Mouse (Mus musculus) cerebral cortex, adult 2 months (tissue): ENCODE results near the gene Il5.

Source experiments
- WGBS: fragments of 180-500 bp; shearing (Covaris S2); methylation state at CpG from one replicate; pipeline ENCODE4 v1.1.7; 2018; 5-methylcytosine and 5-hydroxymethylcytosine counted together

Il5 gene

DNA sequence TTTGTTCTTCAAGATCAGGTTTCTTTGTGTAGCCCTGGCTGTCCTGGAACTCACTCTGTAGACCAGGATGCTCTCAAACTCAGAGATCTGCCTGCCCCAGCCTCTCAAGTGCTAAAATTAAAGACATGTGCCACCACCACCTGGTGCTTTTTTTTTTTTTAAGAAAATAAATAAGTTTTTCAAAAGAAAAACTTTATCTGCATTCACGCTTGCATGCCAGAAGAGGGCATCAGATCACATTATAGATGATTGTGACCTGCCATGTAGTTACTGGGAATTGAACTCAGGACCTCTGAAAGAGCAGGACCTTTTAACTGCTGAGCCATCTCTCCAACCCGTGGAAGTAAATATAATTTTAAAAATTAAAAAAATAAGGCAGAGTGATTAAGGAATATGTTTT is 24.7 kb downstream of the Il5 start:
- WGBS = 92% methylated on average over 2 of the region's 2 CpGs

DNA sequence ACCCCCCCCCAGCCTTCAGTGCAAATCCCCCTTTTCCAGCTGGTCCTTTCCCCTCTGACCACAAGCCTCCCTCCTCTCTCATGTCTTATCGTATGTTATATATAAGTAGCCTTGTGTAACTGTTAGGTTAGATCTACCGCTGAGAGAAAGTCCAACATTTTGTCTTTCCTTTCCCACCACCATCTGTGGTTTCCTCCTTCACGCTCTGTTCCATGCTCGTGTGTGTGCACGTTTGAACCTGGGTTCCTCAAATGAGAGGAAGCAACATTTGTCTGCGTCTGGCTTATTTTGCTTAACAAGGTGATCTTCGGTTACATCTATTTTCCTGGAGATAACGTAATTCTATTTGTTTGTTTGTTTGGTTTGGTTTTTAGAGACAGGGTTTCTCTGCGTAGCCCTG is 27.4 kb downstream of the Il5 start:
- 90% methylated on average over 9 of the region's 9 CpGs for WGBS

DNA sequence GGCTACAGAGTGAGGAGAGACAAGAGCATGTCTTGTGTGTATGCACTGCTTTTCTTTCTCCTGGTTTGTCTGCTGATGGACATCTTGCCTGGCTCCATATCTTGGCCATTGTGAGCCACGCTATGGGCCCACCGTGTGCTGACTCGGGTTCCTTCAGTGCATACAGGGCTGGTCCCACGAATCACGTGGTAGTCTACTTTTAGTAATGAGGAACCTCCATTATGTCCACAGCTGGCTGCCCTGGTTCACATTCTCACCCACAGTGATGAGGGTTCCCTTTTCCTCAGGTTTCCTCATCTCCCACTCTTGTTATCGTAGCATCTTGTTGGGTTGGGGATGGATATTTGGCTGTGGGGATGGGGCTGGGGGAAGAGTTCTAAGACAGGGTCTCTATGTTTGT is 28.0 kb downstream of the Il5 start:
- 88% methylated on average over 6 of the region's 6 CpGs for WGBS

DNA sequence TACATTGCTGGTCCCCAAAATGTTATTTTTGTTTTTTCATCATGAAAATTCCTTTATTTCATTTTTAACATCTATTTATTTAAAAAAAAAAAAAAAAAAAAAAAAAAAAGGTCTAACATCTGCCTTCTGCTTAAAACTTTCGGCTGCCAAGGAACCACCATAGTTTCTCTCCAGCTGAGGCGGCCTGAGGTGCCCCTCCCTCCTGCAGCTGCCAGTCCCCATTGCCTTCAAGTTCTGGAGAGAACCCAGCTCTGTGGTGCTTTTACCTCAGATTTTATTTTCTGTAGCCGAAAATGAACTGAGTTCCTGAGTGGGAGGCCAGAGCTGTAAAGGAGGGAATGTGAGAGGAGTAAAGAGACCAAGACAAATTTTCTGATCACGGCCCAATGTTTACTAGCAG is 28.7 kb downstream of the Il5 start:
- 42% methylated on average over 4 of the region's 4 CpGs for WGBS

DNA sequence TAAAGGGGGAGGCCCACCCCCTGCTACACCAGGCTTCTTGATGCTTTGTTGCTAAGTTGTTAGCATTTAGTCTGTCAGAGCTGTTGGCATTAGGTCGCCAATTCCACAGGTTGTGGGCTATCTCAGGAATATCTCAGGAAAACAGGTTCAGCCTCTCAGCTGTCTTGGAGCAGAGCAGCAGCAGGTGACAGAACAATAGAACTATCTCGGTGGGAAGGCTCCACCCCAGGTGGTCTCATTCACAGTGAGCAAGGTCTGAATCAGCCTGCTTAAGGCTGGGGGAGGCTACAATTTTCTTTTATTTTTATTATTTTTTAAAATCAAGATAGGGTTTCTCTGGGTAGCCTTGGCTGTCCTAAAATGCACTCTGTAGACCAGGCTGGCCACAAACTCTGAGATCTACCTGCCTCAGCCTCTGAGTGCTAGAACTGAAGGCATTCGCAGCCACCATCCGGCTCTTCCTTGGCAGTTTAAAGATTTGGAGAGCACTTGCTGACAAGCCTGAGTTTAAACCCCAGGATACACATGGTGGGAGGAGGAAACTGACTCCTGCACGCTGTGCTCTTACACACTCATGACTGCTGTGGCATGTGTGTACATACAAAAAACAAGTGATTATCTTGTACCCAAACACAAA is 29.2 kb downstream of the Il5 start:
- 56% methylated on average over 5 of the region's 5 CpGs for WGBS

DNA sequence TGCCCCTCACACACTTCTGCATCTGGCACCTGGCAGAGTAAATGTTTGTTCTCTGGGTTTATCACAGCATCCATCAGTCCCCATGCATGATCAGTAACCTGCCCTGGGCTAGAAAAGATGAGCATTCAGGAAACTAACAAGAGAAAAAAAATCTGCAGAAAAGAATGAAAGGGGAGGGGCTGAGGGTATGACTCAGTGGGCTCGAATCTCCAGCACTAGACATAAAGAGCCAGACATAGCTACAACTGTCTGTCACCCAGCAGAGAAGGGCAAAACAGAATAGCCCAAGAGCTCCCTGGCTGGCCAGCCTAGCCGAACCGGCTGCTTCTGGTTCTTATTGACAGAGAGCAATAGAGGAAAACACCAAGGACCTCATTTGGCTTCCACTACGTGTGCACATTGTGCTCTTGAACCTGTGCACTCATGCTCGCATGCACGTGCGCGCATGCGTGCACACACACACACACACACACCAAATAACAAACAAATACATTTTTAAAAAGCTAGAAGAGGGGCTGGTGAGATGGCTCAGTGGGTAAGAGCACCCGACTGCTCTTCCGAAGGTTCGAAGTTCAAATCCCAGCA is 34.5 kb downstream of the Il5 start:
- 88% methylated on average over 12 of the region's 12 CpGs for WGBS

DNA sequence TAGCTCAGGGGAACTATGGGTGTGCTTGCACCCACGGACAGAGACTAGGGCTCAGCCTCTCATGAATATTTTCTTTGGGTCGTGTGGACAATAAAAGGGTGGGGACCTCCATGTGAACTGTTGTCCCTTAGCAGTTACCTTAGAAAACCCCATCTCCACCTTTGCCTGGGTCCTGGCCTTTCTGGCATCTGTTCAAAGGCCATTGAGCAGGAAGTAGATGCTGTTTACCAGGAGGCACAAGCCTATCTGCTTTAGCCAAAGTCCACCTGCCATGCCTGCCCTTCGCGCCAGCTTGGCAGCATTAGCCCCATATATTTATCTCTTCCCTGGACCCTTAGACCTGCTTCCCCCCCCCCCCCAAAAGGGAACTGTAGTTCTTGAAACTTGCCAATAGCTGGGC is 37.0 kb downstream of the Il5 start:
- 88% methylated on average over 4 of the region's 4 CpGs for WGBS

DNA sequence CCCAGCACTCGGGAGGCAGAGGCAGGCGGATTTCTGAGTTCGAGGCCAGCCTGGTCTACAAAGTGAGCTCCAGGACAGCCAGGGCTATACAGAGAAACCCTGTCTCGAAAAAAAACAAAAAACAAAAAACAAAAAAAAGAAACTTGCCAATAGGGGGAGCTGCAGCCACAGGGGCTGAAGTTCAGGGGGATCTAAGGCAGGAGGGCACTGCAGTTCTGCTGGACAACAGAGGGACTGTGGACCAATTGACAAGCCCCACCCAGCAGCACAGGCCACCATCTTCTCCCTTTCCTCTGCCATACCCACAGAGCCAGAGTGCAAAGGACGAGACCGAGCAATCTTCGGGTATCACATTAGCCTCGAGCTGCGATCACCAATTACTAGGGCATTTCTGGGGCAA is 37.4 kb downstream of the Il5 start:
- 89% methylated on average over 9 of the region's 9 CpGs for WGBS

DNA sequence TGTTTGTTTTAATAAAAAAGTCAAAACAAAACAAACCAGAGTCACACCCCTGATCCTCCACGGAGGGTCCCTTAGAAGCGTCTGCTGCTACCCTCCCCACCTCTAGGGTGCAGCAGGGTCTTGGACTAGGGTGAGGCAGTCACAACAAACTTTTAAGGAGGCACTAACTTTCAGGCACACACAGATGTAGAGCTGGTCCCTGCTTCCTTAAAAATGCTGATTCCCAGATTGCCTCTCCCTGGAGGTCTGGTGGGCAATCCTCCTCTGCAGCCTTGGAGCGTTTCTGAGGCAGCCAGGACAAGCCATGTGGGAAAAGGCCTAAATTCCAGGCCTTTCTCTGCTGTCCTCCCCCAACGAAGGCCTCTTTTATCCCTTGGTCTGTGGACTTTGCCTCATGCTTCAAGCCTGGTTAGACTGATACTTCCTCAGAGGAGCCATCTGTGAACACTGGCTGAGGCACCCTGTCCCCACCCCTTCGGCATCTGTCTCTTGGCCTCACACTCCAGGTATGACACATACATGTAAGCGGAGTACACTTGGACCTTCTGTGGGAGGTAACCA is 38.3 kb downstream of the Il5 start:
- 57% methylated on average over 6 of the region's 6 CpGs for WGBS

DNA sequence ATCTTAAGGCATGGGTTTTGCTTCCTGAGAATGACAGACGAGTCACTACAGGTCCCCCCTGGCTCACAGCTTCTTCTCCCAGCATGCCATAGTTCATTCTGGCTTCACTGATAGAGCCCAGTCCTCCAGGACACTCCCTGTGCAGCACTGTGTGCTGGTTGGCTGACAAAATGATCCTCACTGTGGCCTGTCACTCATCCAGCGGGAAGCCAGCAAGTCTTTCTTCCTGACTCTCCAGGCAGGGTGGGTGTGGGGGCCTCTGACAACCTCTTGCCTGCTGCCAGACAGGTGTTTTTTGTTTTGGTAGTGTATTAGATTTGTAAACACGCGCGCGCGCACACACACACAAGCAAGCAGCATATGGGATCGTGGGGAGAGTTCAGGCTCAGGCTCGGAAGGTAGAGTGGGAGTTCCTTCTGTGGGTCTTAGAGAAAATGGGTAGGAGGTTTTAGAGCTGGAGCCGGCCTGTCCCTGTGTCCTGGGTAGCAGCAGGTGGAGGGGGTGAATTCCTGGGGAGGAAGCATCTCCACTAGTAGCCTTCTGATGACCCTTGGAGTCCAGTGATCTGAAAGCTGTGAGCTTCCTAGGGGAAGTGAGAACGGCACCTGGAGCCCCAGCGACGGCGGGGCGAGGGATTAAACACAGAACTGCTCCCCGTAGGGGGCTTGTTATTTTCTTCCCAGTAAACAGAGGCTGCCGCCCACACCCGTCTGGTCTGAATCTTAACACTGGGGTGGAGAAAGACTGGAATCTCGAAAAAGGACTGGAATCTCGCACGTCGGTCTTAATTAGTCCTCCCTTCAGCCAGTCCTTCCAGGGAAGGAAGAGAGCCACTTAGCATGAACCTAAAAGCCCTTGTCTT is 39.2 kb downstream of the Il5 start:
- 40% methylated on average over 22 of the region's 22 CpGs for WGBS

DNA sequence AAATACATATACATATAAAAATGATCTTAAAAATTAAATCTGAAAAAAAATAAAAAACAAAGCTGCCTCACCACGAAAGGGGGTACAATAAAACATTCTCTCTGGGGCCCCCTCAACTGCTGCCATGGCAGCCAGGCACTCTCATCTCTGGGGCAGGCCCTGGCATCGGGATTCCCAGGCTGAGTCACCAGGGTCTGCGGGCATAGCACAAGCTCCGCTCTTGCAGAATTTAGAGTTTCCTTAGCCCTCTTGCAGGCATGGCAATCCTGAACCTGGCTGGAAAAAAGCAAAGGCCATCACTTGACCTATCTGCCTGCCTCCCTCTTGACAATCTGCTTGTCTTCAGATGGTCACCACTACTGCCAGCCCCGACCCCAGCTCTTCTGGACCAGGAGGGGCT is 40.7 kb downstream of the Il5 start:
- 72% methylated on average over 5 of the region's 5 CpGs for WGBS

DNA sequence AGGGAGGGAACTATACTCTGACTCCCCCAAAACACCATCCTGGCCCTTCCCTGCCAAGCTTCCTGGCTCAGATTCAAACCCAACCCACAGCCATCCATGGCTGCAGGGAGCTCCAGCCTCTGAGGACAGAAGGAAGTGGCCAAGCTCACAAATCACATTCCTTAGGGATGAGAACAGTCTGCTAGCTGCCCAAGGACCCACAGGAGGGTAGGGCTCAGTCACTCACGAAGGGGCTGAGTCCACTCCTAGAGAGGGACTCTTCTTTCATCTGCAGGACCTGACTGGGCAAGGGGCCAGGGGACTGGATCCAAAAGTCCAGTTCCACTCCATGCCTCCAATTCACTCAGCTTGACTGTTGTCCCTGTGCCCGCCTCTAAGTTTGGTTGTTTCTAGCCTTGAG is 41.2 kb downstream of the Il5 start:
- WGBS = 59% methylated on average over 2 of the region's 2 CpGs

DNA sequence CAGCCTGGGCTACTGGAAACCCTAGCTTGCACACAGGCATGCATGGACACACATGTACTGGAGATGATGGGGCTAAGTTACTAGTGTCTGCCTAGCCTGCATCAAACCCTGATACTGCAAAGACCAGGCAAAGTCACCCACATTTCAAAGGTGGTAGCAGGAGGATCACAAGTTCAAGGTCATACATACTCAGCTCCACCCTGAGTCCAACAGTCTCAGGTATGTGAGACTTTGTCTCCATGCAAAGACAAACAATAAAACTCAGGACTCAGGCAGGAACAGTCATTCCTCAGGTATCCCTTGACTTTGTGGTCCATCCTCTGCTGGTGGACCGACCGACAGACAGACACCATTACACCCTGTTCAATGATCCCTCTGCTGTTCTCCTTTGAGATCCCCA is 41.8 kb downstream of the Il5 start:
- WGBS = 64% methylated on average over 2 of the region's 2 CpGs

DNA sequence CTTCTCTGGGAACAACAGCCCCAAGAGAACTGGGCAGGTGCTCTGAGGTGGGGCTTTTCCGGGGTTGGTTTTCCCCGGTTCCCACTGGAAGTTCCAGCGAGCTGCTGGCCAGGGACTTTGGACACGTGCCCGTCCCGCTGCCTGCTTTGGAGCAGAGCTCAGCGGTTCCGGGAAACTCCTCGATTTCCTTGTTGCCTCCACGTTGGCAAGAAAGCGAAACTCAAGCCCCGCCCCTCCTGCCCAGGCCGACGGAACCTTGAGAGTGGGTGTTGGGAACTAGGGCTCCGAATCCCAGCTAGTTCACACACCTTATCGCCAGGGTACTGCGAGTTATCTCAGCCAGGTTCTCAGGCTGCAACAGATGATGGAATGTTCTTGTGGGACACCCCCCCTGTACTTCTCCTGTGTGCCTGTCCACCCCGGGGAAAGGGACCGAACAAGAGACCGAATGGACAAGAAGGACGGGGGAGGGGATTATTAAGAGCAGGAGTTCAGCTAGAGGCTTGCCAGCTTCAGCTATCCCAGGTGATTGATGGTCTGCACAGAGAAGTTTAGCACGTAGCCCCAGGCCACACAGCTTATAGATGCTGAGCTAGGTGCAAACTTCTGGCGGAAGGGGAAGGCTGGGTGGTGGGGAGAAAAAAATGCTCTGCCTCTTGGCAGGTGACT is 42.4 kb downstream of the Il5 start:
- WGBS = 6% methylated on average over 23 of the region's 23 CpGs

DNA sequence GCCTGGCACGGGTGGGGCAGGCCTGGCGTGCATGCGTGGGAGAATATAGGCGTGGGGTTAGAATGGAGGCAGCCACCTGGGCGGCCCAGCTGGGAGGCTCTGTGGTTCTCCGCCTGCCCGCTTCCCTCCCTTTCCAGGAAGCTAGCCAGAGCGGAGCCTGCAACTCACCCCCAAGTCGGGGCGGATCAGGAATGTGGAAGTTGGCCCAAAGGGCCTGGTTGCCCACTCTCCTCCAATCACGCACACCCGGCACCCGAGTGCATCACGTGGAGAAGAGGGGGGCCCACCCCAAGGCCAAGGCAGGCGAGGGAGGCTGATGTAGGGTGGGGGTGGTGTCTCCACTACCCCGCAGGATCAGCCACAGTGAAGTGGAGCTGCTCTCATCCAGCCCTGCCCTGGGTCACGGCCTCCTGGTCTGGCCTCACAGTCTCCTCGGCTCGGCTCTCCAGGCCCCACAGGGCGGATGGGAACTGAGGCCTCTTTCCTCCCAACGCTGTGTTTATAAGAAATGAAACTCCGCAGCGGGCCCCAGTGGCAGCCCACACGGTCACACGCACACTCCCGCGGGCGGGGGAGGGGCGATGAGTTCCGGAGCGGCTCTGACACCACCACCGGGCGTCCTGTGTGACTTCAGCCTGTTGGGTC is 43.0 kb downstream of the Il5 start:
- under 1% methylated on average over 33 of the region's 33 CpGs for WGBS

DNA sequence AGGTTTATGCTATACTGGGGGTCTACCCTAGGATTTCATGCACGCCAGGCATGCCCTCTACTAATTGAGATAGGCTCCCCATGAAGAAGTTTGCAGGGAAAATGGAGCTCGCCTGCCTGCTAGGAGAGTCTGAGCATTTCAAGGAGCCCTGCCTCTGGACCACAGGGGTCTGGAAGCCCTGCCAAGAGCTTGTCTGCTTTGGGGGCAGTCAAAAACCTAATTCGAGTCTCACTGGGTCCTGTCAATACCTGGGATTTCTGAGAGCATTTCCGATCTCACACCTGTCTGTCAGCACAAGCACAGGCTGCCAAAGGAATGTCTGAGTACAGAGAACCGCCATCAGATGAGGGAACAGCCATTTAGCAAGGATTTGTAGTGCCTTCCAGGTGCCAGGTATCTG is 44.0 kb downstream of the Il5 start:
- WGBS = 77% methylated on average over 5 of the region's 5 CpGs

DNA sequence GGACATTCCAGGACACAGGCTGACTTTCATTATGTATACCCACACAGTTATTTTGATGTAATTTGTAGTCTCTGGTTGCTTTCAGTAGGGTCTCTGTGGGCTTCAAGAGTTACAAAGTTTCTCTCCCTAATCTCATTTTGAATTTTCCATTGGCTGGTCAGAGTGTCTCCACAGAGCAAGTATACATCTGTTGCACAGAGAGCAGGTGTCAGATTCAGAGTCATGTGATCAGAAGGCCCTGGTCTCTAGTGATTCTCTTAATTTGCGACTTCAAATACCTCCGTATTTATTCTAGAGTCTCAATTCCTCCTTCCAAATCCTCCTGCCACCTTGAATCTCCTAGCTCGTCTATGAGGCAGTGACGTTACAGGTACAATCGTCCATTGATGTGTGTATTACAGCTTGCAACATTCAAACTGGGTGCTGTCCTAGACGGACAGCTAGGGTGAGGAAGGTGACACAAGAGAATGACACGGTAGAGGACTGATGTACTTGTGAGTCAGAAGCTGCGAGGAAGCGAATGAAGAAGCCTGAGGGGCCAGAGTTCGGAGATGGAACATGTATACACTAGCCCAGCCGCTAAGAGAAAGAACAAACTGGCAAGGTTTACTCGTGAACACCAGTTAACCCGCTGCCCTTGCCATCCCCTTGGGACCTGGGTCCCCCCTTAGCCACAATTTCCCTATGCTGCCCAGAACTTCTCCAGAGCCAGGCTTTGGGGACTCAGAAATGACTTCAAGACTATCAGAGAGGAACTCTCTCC is 48.0 kb downstream of the Il5 start:
- 88% methylated on average over 13 of the region's 13 CpGs for WGBS

DNA sequence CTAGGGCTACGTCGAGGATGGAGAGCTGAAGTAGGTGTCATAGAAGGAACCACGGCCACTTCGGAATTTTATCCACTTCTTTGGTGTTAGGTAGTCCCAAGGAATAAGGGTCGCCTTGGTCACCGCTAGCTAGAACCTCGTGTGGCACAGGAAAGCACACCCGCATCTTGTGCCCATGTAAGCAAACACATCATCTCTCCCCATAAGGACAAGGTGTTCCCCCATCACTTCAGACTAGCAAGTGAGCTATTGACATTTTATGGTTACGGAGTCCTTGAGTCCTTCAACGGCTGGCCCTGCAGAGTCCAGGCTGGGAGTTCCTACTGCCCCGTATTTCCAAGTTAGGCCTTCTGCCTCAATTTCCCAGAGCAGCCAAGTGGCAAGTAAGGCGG is 48.6 kb downstream of the Il5 start:
- 79% methylated on average over 12 of the region's 12 CpGs for WGBS

DNA sequence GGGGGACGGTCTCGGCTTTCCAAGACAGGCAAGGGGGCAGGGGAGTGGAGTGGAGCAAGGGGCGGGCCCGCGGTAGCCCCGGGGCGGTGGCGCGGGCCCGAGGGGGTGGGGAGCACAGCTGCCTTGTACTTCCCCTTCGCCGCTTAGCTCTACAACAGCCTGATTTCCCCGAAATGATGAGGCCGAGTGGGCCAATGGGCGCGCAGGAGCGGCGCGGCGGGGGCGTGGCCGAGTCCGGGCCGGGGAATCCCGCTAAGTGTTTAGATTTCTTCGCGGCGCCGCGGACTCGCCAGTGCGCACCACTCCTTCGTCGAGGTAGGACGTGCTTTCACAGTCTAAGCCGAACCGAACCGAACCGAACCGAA is 49.1 kb downstream of the Il5 start, which contains the start of gene Irf1:
TSS of gene Irf1 (plus strand) at position 255 of the 365 bp plus-strand sequence.
- WGBS = under 1% methylated on average over 40 of the region's 40 CpGs

DNA sequence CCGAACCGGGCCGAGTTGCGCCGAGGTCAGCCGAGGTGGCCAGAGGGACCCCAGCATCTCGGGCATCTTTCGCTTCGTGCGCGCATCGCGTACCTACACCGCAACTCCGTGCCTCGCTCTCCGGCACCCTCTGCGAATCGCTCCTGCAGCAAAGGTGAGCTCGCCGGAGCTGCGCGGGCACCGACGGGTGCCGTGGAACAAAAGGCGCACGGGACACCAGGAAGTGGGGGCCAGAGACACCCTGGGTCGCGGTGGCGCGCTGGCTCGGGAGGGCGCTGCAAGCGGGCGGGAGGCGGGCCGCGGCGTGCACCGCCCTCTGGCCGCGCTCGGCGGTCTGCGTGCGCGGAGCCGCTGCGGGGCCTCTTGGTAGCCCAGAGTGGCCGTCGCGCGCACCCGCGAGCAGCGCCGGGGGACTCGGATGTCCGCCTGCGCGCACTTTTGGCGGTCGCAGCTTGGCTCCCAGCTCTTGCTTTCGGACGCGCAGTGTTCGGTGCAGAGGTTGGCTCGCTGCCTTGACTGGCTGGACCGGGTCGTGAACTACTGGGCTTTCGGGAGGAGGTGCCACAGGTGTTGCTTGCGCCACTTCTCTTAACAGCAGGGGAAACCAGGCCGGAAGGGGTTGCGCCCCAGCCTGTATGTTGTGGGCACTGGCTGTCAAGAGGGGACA is 49.7 kb downstream of the Il5 start:
- WGBS = 2% methylated on average over 75 of the region's 75 CpGs
